Mouse (Mus musculus): ENCODE measurements around the gene Upk2. TPM values are rescaled to one million over a fixed set of nuclear protein-coding genes. Genes with fewer than 3 reads are reported as not detected.
A peak's percentile ranks its signal among the peaks of the same experiment; 100 is the strongest.
"Not testable (repeated sequence)": the region's sequence is repeated elsewhere in the genome, so short reads cannot be mapped to it uniquely, and the experiment has no call there.

The Upk2 gene
- total RNA-seq, 1 experiment from 2014 or later: not detected

DNA sequence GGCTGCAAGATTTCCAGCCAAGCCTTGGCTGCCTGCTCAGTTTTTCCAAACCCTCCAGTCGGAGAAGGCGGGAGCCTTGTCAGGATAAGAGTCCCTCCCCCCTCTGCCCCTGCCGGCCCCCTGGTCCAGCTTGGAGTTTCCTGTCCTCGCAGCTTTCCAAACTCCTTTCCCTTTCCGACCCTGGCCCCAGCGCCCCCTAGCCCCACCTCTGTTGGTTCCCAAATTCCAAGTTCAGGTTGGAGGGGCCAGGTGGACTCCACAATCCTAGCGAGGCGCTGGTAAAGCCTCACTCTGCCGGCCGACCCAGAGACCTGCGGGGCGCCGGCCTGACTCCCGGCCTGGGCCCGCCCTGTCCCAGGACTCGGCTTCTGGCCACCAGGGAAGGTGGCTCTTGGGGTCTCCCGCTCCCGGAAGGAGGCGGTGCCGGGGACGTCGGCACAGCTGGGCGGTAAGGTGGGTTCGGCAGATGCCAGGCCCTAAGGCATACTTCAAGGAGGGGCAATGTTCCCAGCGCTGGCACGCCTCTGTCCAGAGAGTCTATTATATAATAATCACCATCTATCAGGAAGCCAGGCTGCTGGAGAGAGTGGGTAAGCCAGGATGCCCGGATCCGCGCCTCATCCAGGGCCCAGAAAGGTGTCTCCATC, 24.3 kb upstream of the Upk2 start:
- ATAC-seq (replicated peaks in 1 of 2; ENCODE audit: insufficient read depth in 1 of 2, low FRiP score in 2 of 2, low TSS enrichment in 1 of 2, low read depth in 1 of 2, poor library complexity in 2 of 2, severe bottlenecking in 2 of 2): 0 out of 4 replicates have a peak, but pooled peaks of 1 of the 2 experiments have one; percentile 4

DNA sequence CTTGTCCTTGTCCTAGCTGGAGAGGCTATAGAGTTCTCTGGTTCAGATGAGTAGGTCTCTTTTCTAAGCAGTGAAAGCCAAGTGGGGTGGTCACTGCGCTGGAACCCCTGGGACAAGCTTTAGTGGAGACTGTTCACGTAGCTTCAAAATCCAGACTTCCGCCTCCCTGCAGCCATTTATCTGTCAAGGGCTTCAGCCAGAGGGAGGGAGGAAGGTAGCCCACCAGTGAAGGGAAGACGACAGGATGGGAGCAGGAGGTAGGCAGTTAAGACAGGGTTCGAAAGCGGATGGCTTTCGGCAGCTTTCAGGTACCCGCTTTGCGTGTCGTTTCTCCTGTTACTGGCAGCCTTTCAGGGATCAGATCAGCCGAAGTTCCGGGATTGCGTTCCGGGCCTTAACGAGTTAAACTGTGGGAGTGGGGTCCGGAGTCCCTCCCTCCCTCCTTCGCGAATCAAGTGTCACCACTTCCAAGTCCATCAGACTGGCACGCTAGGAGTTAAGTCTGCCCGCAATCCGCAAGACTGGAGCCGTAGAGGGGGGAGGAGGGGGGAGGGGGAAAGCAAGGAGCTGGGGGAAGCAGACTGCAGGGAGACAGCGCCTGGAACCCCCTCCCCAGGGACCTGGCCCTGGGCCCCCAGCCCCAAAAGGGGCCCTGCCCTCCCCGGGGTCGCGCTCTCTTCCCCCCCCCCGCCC, 23.6 kb upstream of the Upk2 start:
- ATAC-seq (replicated peaks in 1 of 2; ENCODE audit: insufficient read depth in 1 of 2, low FRiP score in 2 of 2, low TSS enrichment in 1 of 2, low read depth in 1 of 2, poor library complexity in 2 of 2, severe bottlenecking in 2 of 2): no peak

DNA sequence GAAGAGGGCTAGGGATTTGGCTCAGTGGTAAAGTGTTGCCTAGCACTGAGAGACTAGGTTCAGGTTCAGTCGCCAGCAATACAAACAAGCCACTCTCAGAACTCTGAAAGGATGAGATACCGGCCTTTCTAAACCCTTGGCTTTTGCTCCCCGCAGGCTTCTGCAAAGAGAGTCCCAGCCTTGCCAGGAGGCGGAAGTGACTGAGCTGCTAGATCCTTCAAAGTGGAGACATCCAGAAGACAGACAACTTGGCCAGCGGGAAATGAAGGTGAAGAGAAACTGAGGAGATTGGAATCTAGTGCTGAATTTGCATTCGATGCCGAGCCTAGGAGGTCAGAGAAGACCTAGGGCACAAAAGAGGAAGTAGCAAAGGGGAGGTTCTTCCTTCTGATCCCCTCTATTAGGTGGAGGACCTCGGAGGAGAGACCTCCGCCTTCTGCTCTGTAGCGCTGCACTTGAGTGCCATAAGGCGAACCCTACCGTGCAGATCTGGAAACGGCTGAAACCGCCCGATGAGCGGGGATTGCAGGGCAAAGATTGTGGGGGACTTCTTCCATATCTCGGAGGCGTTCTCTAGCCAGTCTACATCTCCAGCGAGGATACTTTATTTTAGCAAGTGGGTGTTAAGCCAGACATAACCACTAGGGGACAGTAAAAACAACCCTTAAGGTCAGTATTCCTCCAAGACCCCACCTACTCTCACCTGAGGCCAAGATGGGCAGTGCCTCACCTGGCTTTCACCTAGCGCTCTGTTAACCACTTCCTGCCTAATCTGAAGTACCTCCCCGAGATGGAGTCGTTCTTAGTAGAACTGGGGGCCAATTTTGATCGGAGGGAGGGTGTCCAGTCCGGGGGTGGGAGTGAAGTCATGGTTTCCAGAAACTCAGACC, 22.8 kb upstream of the Upk2 start:
- peak; percentile 47 to 56 for ATAC-seq (replicated peaks in 1 of 2; ENCODE audit: insufficient read depth in 1 of 2, low FRiP score in 2 of 2, low TSS enrichment in 1 of 2, low read depth in 1 of 2, poor library complexity in 2 of 2, severe bottlenecking in 2 of 2)

DNA sequence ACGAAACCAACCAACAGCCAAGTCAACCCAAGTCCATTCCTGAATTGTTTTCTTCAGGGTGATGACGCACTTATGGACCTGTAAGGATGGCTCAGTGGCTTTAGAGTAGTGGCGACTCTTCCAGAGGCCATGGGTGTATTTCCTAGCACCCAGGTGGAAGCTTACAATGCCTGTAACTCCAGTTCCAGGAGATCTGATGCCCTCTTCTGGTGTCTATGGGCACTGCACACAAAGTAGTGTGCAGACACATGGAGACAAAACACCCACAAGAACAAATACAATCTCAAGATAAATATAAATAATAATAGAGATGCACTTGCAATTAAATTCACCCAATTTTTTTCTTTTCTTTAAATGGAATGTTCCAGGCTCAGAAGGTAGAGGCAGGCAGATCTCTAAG, 21.2 kb upstream of the Upk2 start:
- ATAC-seq (replicated peaks in 1 of 2; ENCODE audit: insufficient read depth in 1 of 2, low FRiP score in 2 of 2, low TSS enrichment in 1 of 2, low read depth in 1 of 2, poor library complexity in 2 of 2, severe bottlenecking in 2 of 2): no peak

- no peak for ATAC-seq (replicated peaks in 1 of 2; ENCODE audit: insufficient read depth in 1 of 2, low FRiP score in 2 of 2, low TSS enrichment in 1 of 2, low read depth in 1 of 2, poor library complexity in 2 of 2, severe bottlenecking in 2 of 2)
Observed at GRCm38 (mm10) chr9:44474327-44474726, 19.6 kb upstream of the Upk2 start.

GRCm38 (mm10) chr9:44473184-44473583, 18.4 kb upstream of the Upk2 start:
- no peak for ATAC-seq (replicated peaks in 1 of 2; ENCODE audit: insufficient read depth in 1 of 2, low FRiP score in 2 of 2, low TSS enrichment in 1 of 2, low read depth in 1 of 2, poor library complexity in 2 of 2, severe bottlenecking in 2 of 2)

GRCm38 (mm10) chr9:44468800-44469199, 14.0 kb upstream of the Upk2 start:
- no peak for ATAC-seq (replicated peaks in 1 of 2; ENCODE audit: insufficient read depth in 1 of 2, low FRiP score in 2 of 2, low TSS enrichment in 1 of 2, low read depth in 1 of 2, poor library complexity in 2 of 2, severe bottlenecking in 2 of 2)

GRCm38 (mm10) chr9:44468224-44468623, 13.4 kb upstream of the Upk2 start:
- ATAC-seq (replicated peaks in 1 of 2; ENCODE audit: insufficient read depth in 1 of 2, low FRiP score in 2 of 2, low TSS enrichment in 1 of 2, low read depth in 1 of 2, poor library complexity in 2 of 2, severe bottlenecking in 2 of 2): no peak

- ATAC-seq (replicated peaks in 1 of 2; ENCODE audit: insufficient read depth in 1 of 2, low FRiP score in 2 of 2, low TSS enrichment in 1 of 2, low read depth in 1 of 2, poor library complexity in 2 of 2, severe bottlenecking in 2 of 2): peak; percentile 78 to 91
Observed at GRCm38 (mm10) chr9:44461950-44462349, 7.2 kb upstream of the Upk2 start.

DNA sequence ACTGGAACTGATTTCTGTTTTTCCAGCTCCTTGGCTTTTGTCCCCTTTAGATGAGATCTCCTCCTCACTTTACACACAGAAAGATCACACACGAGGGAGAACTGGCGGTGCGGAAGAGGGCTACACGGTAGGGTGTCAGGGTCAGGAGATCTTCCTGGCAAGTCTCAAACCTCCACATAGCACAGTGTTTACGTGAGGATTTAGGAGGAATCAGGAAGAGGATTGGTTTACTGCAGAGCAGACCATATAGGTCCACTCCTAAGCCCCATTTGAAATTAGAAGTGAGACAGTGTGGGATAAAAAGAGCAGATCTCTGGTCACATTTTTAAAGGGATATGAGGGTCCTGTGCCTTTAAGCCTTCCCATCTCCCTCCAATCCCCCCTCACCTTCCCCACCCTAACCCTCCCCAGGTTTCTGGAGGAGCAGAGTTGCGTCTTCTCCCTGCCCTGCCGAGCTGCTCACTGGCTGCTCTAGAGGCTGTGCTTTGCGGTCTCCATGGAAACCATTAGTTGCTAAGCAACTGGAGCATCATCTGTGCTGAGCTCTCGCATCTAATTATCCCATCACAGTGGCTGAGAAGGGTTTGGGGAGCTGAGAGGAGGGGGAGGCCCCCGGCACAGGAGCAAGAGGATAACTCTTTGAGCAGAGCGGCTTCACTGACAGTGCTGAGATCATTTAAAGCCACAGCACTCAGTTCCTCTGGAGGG, 2.4 kb upstream of the Upk2 start:
- no peak for ATAC-seq (replicated peaks in 1 of 2; ENCODE audit: insufficient read depth in 1 of 2, low FRiP score in 2 of 2, low TSS enrichment in 1 of 2, low read depth in 1 of 2, poor library complexity in 2 of 2, severe bottlenecking in 2 of 2)

DNA sequence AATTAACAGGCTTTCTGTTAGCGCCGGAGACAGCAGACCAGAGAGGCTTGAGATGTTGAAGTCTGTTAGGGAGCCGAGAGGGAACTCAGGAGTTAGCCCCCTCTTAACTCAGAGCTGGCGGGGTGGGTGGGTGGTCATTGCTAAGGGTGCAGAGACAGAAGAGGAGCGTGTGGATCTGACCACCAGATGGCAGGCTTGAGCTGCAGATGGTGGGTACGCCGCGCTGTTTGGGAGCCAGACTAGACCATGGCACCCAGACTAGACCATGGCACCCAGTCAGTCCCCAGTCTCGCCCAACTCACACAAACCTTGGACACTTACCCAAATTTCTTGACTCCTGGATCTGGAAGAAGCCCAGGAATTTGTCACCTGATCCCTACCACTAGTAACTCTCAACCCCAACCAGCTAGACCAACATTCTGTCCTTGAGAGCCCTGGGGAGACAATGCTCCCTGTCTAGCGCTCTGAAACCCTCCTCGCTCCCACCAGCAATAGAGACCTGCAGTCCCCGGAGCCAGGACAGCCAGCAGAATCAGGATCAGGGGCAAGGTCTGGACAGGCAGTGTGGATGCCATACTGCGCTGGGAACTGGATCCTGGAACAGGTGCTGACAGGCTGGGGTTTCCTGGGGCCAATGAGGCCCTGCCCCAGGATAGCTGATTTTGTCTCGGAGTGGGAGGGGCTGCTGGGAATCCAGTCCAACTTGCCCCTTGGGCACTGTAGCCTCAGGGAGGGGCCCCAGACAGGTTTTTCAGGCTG, 465 bp downstream of the Upk2 start:
- peak; percentile 84 to 90 for ATAC-seq (replicated peaks in 1 of 2; ENCODE audit: insufficient read depth in 1 of 2, low FRiP score in 2 of 2, low TSS enrichment in 1 of 2, low read depth in 1 of 2, poor library complexity in 2 of 2, severe bottlenecking in 2 of 2)

- ATAC-seq (replicated peaks in 1 of 2; ENCODE audit: insufficient read depth in 1 of 2, low FRiP score in 2 of 2, low TSS enrichment in 1 of 2, low read depth in 1 of 2, poor library complexity in 2 of 2, severe bottlenecking in 2 of 2): no peak
Observed at GRCm38 (mm10) chr9:44450387-44450786, 4.4 kb downstream of the Upk2 start.

GRCm38 (mm10) chr9:44444402-44445025, 10.3 kb downstream of the Upk2 start:
- not testable (repeated sequence) for ATAC-seq (replicated peaks in 1 of 2; ENCODE audit: insufficient read depth in 1 of 2, low FRiP score in 2 of 2, low TSS enrichment in 1 of 2, low read depth in 1 of 2, poor library complexity in 2 of 2, severe bottlenecking in 2 of 2)

DNA sequence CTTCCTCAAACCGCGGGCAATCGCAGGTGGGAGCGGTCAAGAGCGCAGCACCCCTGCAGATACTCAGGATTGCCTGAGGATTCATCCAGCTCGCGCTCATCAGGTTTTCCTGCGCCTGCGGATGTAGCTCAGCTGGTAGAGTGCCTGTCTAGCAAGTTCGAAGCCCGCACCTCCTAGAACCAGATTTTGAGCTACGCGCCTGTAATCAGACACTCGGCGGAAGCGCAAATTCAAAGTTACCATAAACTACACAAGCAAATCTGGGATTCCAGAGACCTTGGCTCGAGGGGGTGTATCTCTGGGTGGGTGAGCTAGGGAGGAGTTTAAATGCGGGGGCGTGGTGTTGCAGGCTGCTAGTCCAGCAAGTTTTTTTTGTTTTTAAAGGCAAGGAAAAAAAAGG, 13.8 kb downstream of the Upk2 start, which contains the start of gene Foxr1:
Foxr1 (minus strand) TSS at position 176 of the 400 bp plus-strand sequence.
- no peak for ATAC-seq (replicated peaks in 1 of 2; ENCODE audit: insufficient read depth in 1 of 2, low FRiP score in 2 of 2, low TSS enrichment in 1 of 2, low read depth in 1 of 2, poor library complexity in 2 of 2, severe bottlenecking in 2 of 2)

- ATAC-seq (replicated peaks in 1 of 2; ENCODE audit: insufficient read depth in 1 of 2, low FRiP score in 2 of 2, low TSS enrichment in 1 of 2, low read depth in 1 of 2, poor library complexity in 2 of 2, severe bottlenecking in 2 of 2): peak; percentile 94
Observed at GRCm38 (mm10) chr9:44435747-44436146, 19.0 kb downstream of the Upk2 start.

DNA sequence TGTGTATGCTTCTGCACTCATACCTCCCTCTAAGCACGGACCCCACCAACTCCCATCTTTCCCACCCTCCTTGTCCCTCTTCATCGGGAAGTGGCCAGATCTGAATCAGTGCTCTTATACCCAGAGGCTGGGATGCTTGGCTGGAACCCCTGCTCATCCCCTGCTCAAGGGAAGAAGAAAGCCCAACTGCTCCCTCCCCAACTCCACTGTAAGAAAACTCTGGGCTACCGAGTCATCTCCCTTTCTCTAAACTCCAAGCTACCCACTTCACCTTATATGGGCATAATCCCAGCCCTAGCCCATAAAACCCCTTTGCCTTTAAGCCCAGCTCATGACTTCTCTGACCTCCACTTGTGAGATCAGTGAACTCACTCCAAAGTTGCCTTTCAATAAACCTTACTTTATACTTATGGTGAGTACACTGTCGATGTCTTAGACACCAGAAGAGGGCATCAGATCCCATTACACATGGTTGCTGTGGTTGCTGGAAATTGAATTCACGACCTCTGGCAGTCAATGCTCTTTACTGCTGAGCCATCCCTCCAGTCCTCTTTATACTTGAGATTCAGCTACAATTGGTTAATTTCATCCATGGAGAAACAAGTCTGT, 22.1 kb downstream of the Upk2 start:
- no peak for ATAC-seq (replicated peaks in 1 of 2; ENCODE audit: insufficient read depth in 1 of 2, low FRiP score in 2 of 2, low TSS enrichment in 1 of 2, low read depth in 1 of 2, poor library complexity in 2 of 2, severe bottlenecking in 2 of 2)

Data from hematopoietic stem cell, adult 5-6 weeks (primary cell).